In the genomic region with DNA sequence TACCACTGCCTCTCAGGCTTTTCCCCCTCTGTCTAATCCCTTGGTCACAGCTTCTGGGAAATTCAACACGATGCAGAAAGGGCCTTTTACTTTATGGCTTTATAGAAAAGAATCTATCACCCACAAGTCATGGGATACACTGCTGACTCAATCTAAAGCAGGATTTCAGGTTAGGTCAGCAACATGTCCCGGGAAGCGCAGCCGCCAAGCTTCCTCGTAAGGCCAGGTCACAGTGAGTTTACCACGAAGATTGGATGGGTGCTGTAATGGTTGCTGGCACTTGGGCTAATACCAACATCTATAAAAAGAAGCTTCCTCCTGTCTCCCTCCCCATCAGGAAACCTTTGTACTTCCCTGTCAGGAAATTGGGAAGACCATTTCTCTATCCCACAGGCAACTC, we compare ENCODE assay signal across 26 mouse cellular contexts.
"Had no signal": no experiment of that assay in that cellular context is flagged by ENCODE, and none has a peak within 500 bp of the region (broad histone marks: within the 10 kb centered on the region; RNA-seq: fewer than 3 reads in every experiment).

No protein-coding gene starts in this region.

- H3K27ac ChIP-seq: heart, adult 2 months; heart, embryonic 13.5 days; heart, embryonic 15.5 days; hindbrain, embryonic 10.5 days; hindbrain, embryonic 12.5 days; hindbrain, embryonic 14.5 days; kidney, embryonic 15.5 days; kidney, postnatal 0 days; limb, embryonic 13.5 days; limb, embryonic 15.5 days; liver, embryonic 12.5 days; liver, embryonic 14.5 days had no signal

- H3K27me3 ChIP-seq: heart, embryonic 15.5 days; hindbrain, embryonic 12.5 days; kidney, embryonic 15.5 days; limb, embryonic 13.5 days; limb, embryonic 15.5 days; liver, embryonic 12.5 days had no signal

- H3K9me3 ChIP-seq: heart, embryonic 13.5 days; heart, embryonic 15.5 days; hindbrain, embryonic 10.5 days; hindbrain, embryonic 12.5 days; kidney, embryonic 15.5 days; limb, embryonic 13.5 days; limb, embryonic 15.5 days; liver, embryonic 12.5 days had no signal

- H3K4me2 ChIP-seq: heart, embryonic 11.5 days; heart, embryonic 13.5 days; heart, embryonic 15.5 days; hindbrain, embryonic 12.5 days; hindbrain, embryonic 14.5 days; kidney, embryonic 15.5 days; limb, embryonic 13.5 days; limb, embryonic 15.5 days; liver, embryonic 12.5 days had no signal

- H3K36me3 ChIP-seq: heart, embryonic 13.5 days; heart, embryonic 15.5 days; hindbrain, embryonic 10.5 days; hindbrain, embryonic 12.5 days; kidney, embryonic 15.5 days; limb, embryonic 13.5 days; limb, embryonic 15.5 days; liver, embryonic 12.5 days had no signal

- H3K9ac ChIP-seq: heart, embryonic 13.5 days; heart, embryonic 15.5 days; hindbrain, embryonic 12.5 days; hindbrain, embryonic 14.5 days; kidney, embryonic 15.5 days; limb, embryonic 13.5 days; limb, embryonic 15.5 days; liver, embryonic 12.5 days; liver, embryonic 14.5 days had no signal

- DNase-seq: heart, adult 11 months; heart, adult 2 months; heart, postnatal 4 days; kidney, adult 11 months; kidney, adult 2 months; kidney, adult 9 months; kidney, postnatal 14 days; kidney, postnatal 36 days; layer of hippocampus, adult 9-11 months; layer of hippocampus, postnatal 36 days; left cerebral cortex, postnatal 4 days; lung, adult 18-20 months had no signal

- ATAC-seq: hindbrain, embryonic 16.5 days; intestine, embryonic 16.5 days; liver, embryonic 12.5 days had no signal

- H3K4me3 ChIP-seq: heart, adult 2 months; heart, embryonic 13.5 days; heart, embryonic 15.5 days; hindbrain, embryonic 10.5 days; hindbrain, embryonic 12.5 days; kidney, embryonic 15.5 days; limb, embryonic 13.5 days; limb, embryonic 15.5 days; liver, embryonic 12.5 days had no signal

- H3K4me1 ChIP-seq: heart, embryonic 13.5 days; heart, embryonic 15.5 days; hindbrain, embryonic 10.5 days; hindbrain, embryonic 12.5 days; kidney, embryonic 15.5 days; limb, embryonic 13.5 days; limb, embryonic 15.5 days; liver, embryonic 12.5 days had no signal
